Mouse (Mus musculus): ENCODE results near the gene Sppl2c. TPM values are rescaled to one million over a fixed set of nuclear protein-coding genes. Genes with fewer than 3 reads are reported as not detected.

Gene Sppl2c
- polyA plus RNA-seq (2014; fragmentation: Illumina TruSeq; extraction: RNeasy Lipid Tissue Mini Kit (QIAGEN cat#74804)), result not detected

GRCm38 (mm10) chr11:104186135-104186836, at the start of gene Sppl2c:
Gene Sppl2c, plus strand, starts transcription at chr11:104186327.

GRCm38 (mm10) chr11:104231041-104231911, 45.1 kb downstream of the Sppl2c start, which contains the start of gene Mapt:
Gene Mapt, plus strand, starts transcription at chr11:104231390.

Other genes with a start within 250 kb of the Sppl2c start
- gene Nsf, start 232.3 kb upstream of the Sppl2c start, polyA plus RNA-seq (2014; fragmentation: Illumina TruSeq; extraction: RNeasy Lipid Tissue Mini Kit (QIAGEN cat#74804)), result 28.0 TPM
- gene Arf2, start 219.6 kb upstream of the Sppl2c start, polyA plus RNA-seq (2014; fragmentation: Illumina TruSeq; extraction: RNeasy Lipid Tissue Mini Kit (QIAGEN cat#74804)), result 43.0 TPM
- not detected for gene Crhr1, start 53.5 kb upstream of the Sppl2c start, polyA plus RNA-seq (2014; fragmentation: Illumina TruSeq; extraction: RNeasy Lipid Tissue Mini Kit (QIAGEN cat#74804))
- 0.46 TPM for gene Mapt, start 45.1 kb downstream of the Sppl2c start, polyA plus RNA-seq (2014; fragmentation: Illumina TruSeq; extraction: RNeasy Lipid Tissue Mini Kit (QIAGEN cat#74804))

Measured in ovary, adult 10 weeks (tissue).